Mouse (Mus musculus) lung, embryonic 15.5 days (tissue): ENCODE results near the gene Dusp14. TPM values are rescaled to one million over a fixed set of nuclear protein-coding genes. Genes with fewer than 3 reads are reported as not detected.

Experiments
- ATAC-seq: fragments of 200-750 bp; cut with Nextera tagmentation; 2 replicates; pipeline ENCODE4 v1.8.0; 2017; ENCODE audit warnings: moderate number of reproducible peaks, borderline replicate concordance; ENCODE audit not compliant: low FRiP score, low TSS enrichment; ENCODE audit errors: extremely low read depth
- H3K27ac ChIP-seq: fragments of 300-500 bp; sonication (generic); 2 replicates; pipeline ENCODE4 v1.5.1; 2015; ENCODE audit warnings: moderate library complexity, mild to moderate bottlenecking, inconsistent platforms
- H3K27me3 ChIP-seq: fragments of 300-500 bp; sonication (generic); 2 replicates; pipeline ENCODE4 v1.6.1; 2015; ENCODE audit warnings: inconsistent platforms
- H3K36me3 ChIP-seq: fragments of 300-500 bp; sonication (generic); 2 replicates; pipeline ENCODE4 v1.6.1; 2015; ENCODE audit warnings: inconsistent platforms
- H3K4me1 ChIP-seq: fragments of 300-500 bp; sonication (generic); 2 replicates; pipeline ENCODE4 v1.6.1; 2015; ENCODE audit warnings: inconsistent platforms
- H3K4me2 ChIP-seq: fragments of 300-500 bp; sonication (generic); 2 replicates; pipeline ENCODE4 v1.6.1; 2015; ENCODE audit warnings: inconsistent platforms, mild to moderate bottlenecking, moderate library complexity
- H3K4me3 ChIP-seq: fragments of 300-500 bp; sonication (generic); 2 replicates; pipeline ENCODE4 v1.5.1; 2015; ENCODE audit warnings: mild to moderate bottlenecking, inconsistent platforms
- H3K9ac ChIP-seq: fragments of 300-500 bp; sonication (generic); 2 replicates; pipeline ENCODE4 v1.6.1; 2015; ENCODE audit warnings: inconsistent platforms
- H3K9me3 ChIP-seq: fragments of 300-500 bp; sonication (generic); 2 replicates; pipeline ENCODE4 v1.6.1; 2016; ENCODE audit warnings: inconsistent platforms
- whole genome bisulfite sequencing: fragments of 180-500 bp; shearing (Covaris S2); methylation state at CpG from one replicate; pipeline ENCODE4 v1.1.7; 2015; 5-methylcytosine and 5-hydroxymethylcytosine counted together
- polyA plus RNA-seq: library from polyadenylated mRNA; unstranded; fragments of >200 nt; fragmentation: Nextera tagmentation; extraction: Ambion mirVana; gene quantifications from 2 replicates; pipeline ENCODE4 v1.2.1, GENCODE M21; 2015

The Dusp14 gene
- polyA plus RNA-seq, 1 experiment from 2014 or later = 24.3 TPM

- no peak overlapping the region for H3K4me2 ChIP-seq
- ATAC-seq = no peak
- peaks cover 24% of the 10 kb centered on the region for H3K4me1 ChIP-seq
- peaks cover 14% of the 10 kb centered on the region; the same call in 1 of the 2 replicates for H3K36me3 ChIP-seq
- H3K9ac ChIP-seq = no peak overlapping the region
- H3K27me3 ChIP-seq = no peaks in the 10 kb centered on the region
- H3K4me3 ChIP-seq = no peak overlapping the region
- H3K27ac ChIP-seq = peak overlapping the region; percentile 62
- no peaks in the 10 kb centered on the region for H3K9me3 ChIP-seq
- WGBS = 77% methylated on average over 3 of the region's 3 CpGs
Observed at GRCm38 (mm10) chr11:84080327-84080726, 11.3 kb upstream of the Dusp14 start.

DNA sequence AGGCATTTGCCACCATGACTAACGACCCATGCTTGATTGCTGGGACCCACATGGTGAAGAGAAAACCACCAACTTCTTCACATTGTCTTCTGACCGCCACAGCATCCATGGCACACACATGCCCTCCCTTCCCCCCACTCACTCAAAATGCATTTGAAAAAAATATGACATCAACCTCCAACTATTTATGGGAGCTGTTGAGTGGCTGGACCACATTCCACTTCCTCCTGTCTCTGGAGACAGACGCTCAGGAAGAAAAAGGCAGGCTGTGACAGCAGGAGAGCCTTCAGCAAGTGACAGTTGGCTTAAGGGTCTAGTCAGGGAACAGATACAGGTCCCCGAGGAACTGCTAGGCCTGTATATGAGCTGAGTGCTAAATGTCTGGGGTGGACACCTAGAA lies 10.8 kb upstream of the Dusp14 start:
- Histone ChIP-seq H3K36me3 (peaks cover 14% of the 10 kb centered on the region; the same call in 1 of the 2 replicates), H3K4me3 (no peak overlapping the region), H3K9ac (no peak overlapping the region), H3K27ac (peak overlapping the region; percentile 62), H3K27me3 (no peaks in the 10 kb centered on the region), H3K4me1 (peaks cover 25% of the 10 kb centered on the region), H3K9me3 (no peaks in the 10 kb centered on the region), H3K4me2 (no peak overlapping the region)
- no peak for ATAC-seq
- 51% methylated on average over 4 of the region's 4 CpGs for WGBS

DNA sequence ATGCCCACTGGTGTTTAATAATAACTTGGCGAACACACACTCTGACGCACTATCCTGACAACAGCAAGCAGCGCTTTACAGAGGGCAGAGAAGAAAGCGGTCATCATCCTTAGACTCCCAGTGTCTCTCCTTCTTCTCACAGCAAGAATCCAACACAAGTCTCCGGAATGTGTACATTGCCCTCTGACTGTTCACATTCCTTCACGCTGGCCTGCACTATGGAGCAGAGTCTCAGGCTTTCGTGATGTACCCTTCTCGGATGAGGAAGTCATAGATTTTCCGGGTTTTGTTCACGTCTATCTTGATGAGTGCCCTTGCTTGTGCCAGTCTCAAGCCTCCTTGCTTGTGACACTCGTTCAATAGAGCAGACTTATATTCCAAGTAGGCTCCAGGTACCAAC lies 10.3 kb upstream of the Dusp14 start:
- WGBS = 65% methylated on average over 11 of the region's 11 CpGs
- no peaks in the 10 kb centered on the region for H3K27me3 ChIP-seq
- no peak overlapping the region for H3K9ac ChIP-seq
- H3K9me3 ChIP-seq = no peaks in the 10 kb centered on the region
- no peak overlapping the region for H3K4me3 ChIP-seq
- peaks cover 14% of the 10 kb centered on the region; the same call in 1 of the 2 replicates for H3K36me3 ChIP-seq
- H3K4me2 ChIP-seq = no peak overlapping the region
- no peak for ATAC-seq
- H3K4me1 ChIP-seq = peaks cover 30% of the 10 kb centered on the region
- H3K27ac ChIP-seq = peak overlapping the region; percentile 62

GRCm38 (mm10) chr11:84078601-84079000 lies 9.5 kb upstream of the Dusp14 start:
- 73% methylated on average over 9 of the region's 9 CpGs for WGBS
- no peaks in the 10 kb centered on the region for H3K27me3 ChIP-seq
- ATAC-seq = no peak

GRCm38 (mm10) chr11:84077008-84077407 lies 7.9 kb upstream of the Dusp14 start:
- Histone ChIP-seq H3K4me2 (no peak overlapping the region), H3K36me3 (peaks cover under 1% of the 10 kb centered on the region; the same call in 1 of the 2 replicates), H3K27me3 (no peaks in the 10 kb centered on the region), H3K27ac (peak overlapping the region; percentile 31; the same call in 1 of the 2 replicates), H3K4me1 (peaks cover 47% of the 10 kb centered on the region), H3K4me3 (no peak overlapping the region), H3K9me3 (no peaks in the 10 kb centered on the region), H3K9ac (no peak overlapping the region)
- ATAC-seq = peak; percentile 78; the same call in 1 of the 2 replicates
- 39% methylated on average over 2 of the region's 2 CpGs for WGBS

More at GRCm38 (mm10) chr11:84078601-84079000, 9.5 kb upstream of the Dusp14 start:
- no peak overlapping the region for H3K9ac ChIP-seq
- H3K4me3 ChIP-seq = no peak overlapping the region
- H3K36me3 ChIP-seq = peaks cover 14% of the 10 kb centered on the region; the same call in 1 of the 2 replicates
- H3K4me2 ChIP-seq = no peak overlapping the region
- no peak overlapping the region for H3K27ac ChIP-seq
- H3K9me3 ChIP-seq = no peaks in the 10 kb centered on the region
- peaks cover 38% of the 10 kb centered on the region for H3K4me1 ChIP-seq

DNA sequence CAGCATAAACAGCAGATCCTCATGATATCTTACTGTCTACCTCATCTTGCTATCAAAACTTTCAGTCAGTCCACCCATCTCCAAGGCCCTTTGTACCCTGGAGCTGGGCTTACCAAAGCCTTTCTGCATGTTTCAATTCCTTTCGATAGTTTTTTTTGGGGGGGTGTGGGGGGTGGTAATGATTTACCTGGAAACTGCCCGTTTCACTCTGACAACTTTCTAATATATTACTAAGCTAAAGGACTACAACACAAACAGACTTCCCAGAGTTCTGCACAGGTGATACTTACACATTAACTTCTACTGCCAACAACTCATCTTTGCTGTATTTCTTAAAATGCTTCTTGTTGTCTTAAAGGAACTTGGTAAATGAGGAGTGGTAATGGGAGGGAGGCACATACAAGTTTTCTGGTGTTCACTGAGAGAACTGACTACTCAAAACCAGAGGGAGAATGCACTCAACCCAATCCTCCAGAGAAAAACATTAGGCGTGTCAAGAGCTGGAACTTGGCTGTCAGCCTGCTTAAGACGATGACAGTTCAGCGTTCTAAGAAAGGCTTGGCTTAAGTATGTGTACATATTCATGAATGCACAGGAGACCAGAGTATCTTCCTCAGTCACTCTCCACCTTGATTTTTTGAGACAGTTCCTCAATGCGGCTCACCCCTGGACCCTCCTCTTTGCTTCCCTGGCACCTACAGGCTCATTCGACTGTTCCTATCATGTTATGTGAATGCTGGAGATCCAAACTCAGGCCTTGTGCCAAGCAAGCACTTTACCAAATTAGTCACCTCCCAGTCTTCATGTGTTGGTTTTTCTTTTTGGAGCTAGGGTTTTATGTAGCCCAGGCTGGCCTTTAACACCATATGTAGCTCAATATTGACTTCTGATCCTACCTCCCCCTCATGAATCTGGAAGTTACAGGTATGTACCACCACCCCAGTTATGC lies 5.0 kb upstream of the Dusp14 start:
- no peak overlapping the region; the same call in 1 of the 2 replicates for H3K27ac ChIP-seq
- no peak for ATAC-seq
- WGBS = 37% methylated on average over 7 of the region's 7 CpGs

DNA sequence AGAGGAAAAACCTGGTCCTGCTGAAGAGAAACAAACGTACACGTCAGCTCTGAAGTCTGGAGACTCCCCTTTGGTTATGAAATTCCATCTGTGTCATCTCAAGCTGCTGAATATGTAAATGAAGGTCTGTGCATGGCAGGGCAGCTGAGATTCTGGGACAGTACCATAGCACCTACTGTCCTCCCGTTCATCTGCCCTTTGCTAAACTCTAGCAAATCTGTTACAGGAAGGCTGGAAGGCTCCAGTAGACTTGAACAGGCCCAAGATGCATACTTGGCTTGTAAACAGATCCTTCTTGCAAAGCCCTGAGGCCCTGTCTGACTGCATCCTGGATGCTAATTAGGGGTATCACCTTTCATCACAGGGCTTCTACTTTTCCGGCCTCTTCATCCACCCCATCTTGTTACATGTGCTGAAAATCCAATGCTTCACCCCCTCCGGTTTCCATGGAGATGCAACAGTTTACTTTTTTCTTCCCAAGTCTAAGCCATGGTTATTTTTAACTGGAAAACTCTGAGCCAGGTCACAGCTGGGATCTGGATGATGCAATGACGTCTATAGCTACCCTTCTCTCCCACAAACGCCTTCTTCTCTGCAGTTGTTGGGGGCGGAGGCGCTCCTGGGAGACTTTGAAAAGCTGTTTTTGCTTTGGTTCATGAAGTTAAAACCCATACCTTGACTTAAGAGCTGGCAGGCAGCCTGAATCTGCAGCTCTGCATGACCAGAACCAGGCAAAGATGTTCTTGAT lies 4.0 kb upstream of the Dusp14 start:
- Histone ChIP-seq H3K9me3 (no peaks in the 10 kb centered on the region), H3K36me3 (no peaks in the 10 kb centered on the region), H3K27me3 (peaks cover 11% of the 10 kb centered on the region; the same call in 1 of the 2 replicates), H3K4me3 (no peak overlapping the region), H3K4me2 (no peak overlapping the region), H3K4me1 (peaks cover 43% of the 10 kb centered on the region), H3K9ac (no peak overlapping the region), H3K27ac (no peak overlapping the region)
- 41% methylated on average over 9 of the region's 9 CpGs for WGBS
- no peak for ATAC-seq

More for the DNA sequence above, 5.0 kb upstream of the Dusp14 start:
- Histone ChIP-seq H3K4me2 (no peak overlapping the region), H3K9me3 (no peaks in the 10 kb centered on the region), H3K4me3 (no peak overlapping the region), H3K9ac (no peak overlapping the region), H3K4me1 (peaks cover 37% of the 10 kb centered on the region), H3K36me3 (no peaks in the 10 kb centered on the region), H3K27me3 (peaks cover 5% of the 10 kb centered on the region; the same call in 1 of the 2 replicates)

GRCm38 (mm10) chr11:84068191-84069033 lies 649 bp downstream of the Dusp14 start:
- Histone ChIP-seq H3K4me3 (peak overlapping the region; percentile 59), H3K4me2 (peak overlapping the region; percentile 89), H3K9ac (peak overlapping the region; percentile 62), H3K36me3 (no peaks in the 10 kb centered on the region), H3K27me3 (peaks cover 32% of the 10 kb centered on the region), H3K4me1 (peaks cover 39% of the 10 kb centered on the region), H3K9me3 (no peaks in the 10 kb centered on the region), H3K27ac (peak overlapping the region; percentile 74)
- WGBS = 1% methylated on average over 61 of the region's 63 CpGs
- ATAC-seq = peak; percentile 62; the same call in 1 of the 2 replicates

DNA sequence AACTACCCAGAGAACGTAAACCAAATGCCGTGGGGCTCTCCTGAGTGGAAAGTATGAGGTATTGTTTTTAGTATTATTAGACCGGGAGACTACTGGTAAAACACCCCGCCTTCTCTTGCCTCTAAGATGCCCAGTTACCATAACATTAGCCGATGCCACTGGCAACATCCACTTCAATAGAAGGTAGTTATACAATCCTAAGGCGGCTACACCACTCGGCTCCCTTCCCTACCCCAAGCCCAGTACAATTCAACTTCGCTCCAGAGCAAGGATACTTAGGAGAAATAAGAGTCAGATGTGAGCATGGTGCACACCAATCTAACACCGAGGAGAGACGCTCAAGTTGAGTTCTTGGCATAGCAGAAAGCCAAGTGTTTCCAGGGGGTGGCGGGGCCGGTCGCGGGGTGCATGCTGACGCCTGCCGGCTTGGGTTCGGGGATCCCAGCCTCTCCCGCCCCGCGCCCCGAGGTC lies 1.3 kb downstream of the Dusp14 start:
- 1% methylated on average over 21 of the region's 21 CpGs for WGBS
- H3K27ac ChIP-seq = peak overlapping the region; percentile 74
- peak overlapping the region; percentile 59 for H3K4me3 ChIP-seq
- H3K9ac ChIP-seq = peak overlapping the region; percentile 62
- H3K4me2 ChIP-seq = peak overlapping the region; percentile 89
- peaks cover 32% of the 10 kb centered on the region for H3K27me3 ChIP-seq
- no peaks in the 10 kb centered on the region for H3K36me3 ChIP-seq
- no peaks in the 10 kb centered on the region for H3K9me3 ChIP-seq
- H3K4me1 ChIP-seq = peaks cover 33% of the 10 kb centered on the region
- ATAC-seq = peak; percentile 55; the same call in 1 of the 2 replicates

- peak overlapping the region; percentile 62; the same call in 1 of the 2 replicates for H3K9ac ChIP-seq
- peak overlapping the region; percentile 89 for H3K4me2 ChIP-seq
- H3K4me3 ChIP-seq = peak overlapping the region; percentile 59
- H3K36me3 ChIP-seq = no peaks in the 10 kb centered on the region
- H3K27me3 ChIP-seq = peaks cover 32% of the 10 kb centered on the region
- H3K4me1 ChIP-seq = peaks cover 32% of the 10 kb centered on the region
- no peaks in the 10 kb centered on the region for H3K9me3 ChIP-seq
- peak overlapping the region; percentile 74 for H3K27ac ChIP-seq
- 4% methylated on average over 18 of the region's 18 CpGs for WGBS
- no peak for ATAC-seq
Observed at GRCm38 (mm10) chr11:84066927-84067645, 2.0 kb downstream of the Dusp14 start.
